Comparison of ENCODE assay signal across 17 mouse cellular contexts in genomic region chr5:81326916-81327315, GRCm38 (mm10).
"Had no signal": no experiment of that assay in that cellular context is flagged by ENCODE, and none has a peak within 500 bp of the region (broad histone marks: within the 10 kb centered on the region; RNA-seq: fewer than 3 reads in every experiment).

No protein-coding gene starts in this region.

- H3K27ac ChIP-seq: liver, embryonic 13.5 days; liver, embryonic 15.5 days; macrophage; midbrain, embryonic 12.5 days; midbrain, embryonic 15.5 days; neural tube, embryonic 12.5 days; stomach, embryonic 15.5 days; stomach, postnatal 0 days had no signal

- H3K4me2 ChIP-seq: liver, embryonic 11.5 days; liver, embryonic 13.5 days; liver, embryonic 15.5 days; midbrain, embryonic 12.5 days; midbrain, embryonic 15.5 days; neural tube, embryonic 12.5 days; stomach, embryonic 15.5 days had no signal

- ATAC-seq: liver, postnatal 0 days; midbrain, embryonic 15.5 days had no signal

- H3K9me3 ChIP-seq: liver, embryonic 13.5 days; liver, embryonic 15.5 days; midbrain, embryonic 12.5 days; midbrain, embryonic 15.5 days; neural tube, embryonic 12.5 days; stomach, embryonic 15.5 days had no signal

- H3K4me3 ChIP-seq: liver, embryonic 13.5 days; liver, embryonic 15.5 days; megakaryocyte, embryonic 14.5 days; midbrain, embryonic 12.5 days; midbrain, embryonic 15.5 days; neural tube, embryonic 12.5 days; stomach, embryonic 15.5 days had no signal

- H3K9ac ChIP-seq: liver, embryonic 13.5 days; liver, embryonic 15.5 days; liver, postnatal 0 days; midbrain, embryonic 12.5 days; midbrain, embryonic 15.5 days; neural tube, embryonic 12.5 days; stomach, embryonic 15.5 days had no signal

- H3K36me3 ChIP-seq: liver, embryonic 13.5 days; liver, embryonic 15.5 days; midbrain, embryonic 12.5 days; midbrain, embryonic 15.5 days; neural tube, embryonic 12.5 days; stomach, embryonic 15.5 days had no signal

- H3K27me3 ChIP-seq: liver, embryonic 13.5 days; liver, embryonic 15.5 days; megakaryocyte, embryonic 14.5 days; midbrain, embryonic 12.5 days; midbrain, embryonic 15.5 days; neural tube, embryonic 12.5 days; stomach, embryonic 15.5 days had no signal

- DNase-seq: liver; liver, embryonic 13.5 days; liver, postnatal 0 days; lung, adult 2 months; right cerebral cortex, postnatal 14 days; thymus, adult 2 months; thymus, postnatal 25 days; thymus, postnatal 4 days had no signal

- H3K4me1 ChIP-seq: liver, embryonic 13.5 days; liver, embryonic 15.5 days; megakaryocyte, embryonic 14.5 days; stomach, embryonic 15.5 days had no signal
